Mouse (Mus musculus): ENCODE data around the gene Cpsf2. TPM values are rescaled to one million over a fixed set of nuclear protein-coding genes. Genes with fewer than 3 reads are reported as not detected.

Gene Cpsf2
- total and polyA plus RNA-seq, 3 experiments = 3.7 to 13.3 (median 12.3) TPM

GRCm38 (mm10) chr12:101985110-101985509 lies 9.3 kb downstream of the Cpsf2 start:
- H3K9ac ChIP-seq (ENCODE audit: low read depth, low read length) = no peak overlapping the region
- H3K79me2 ChIP-seq (replicated peaks; ENCODE audit: control insufficient read depth, insufficient read depth, low read length) = peaks cover 1% of the 10 kb centered on the region
- no peak for DNase-seq
- H3K4me3 ChIP-seq = no peak overlapping the region
- no peaks in the 10 kb centered on the region for H3K36me3 ChIP-seq (ENCODE audit: control insufficient read depth, insufficient read depth, low read length)
- H3K4me1 ChIP-seq (ENCODE audit: control insufficient read depth, insufficient read depth, low read length) = peaks cover under 1% of the 10 kb centered on the region; the same call in 1 of the 2 replicates
- no peak overlapping the region for H3K27ac ChIP-seq
- WGBS = 31% methylated on average over 3 of the region's 3 CpGs
- TF ChIP-seq POLR2A (IDR thresholded peaks at IDR 0.05; ENCODE audit: insufficient read depth, low read depth, low read length) (no peak), CTCF (IDR thresholded peaks at IDR 0.05) (peak; percentile 68)
- no peaks in the 10 kb centered on the region for H3K27me3 ChIP-seq (ENCODE audit: control insufficient read depth, insufficient read depth, low read length)
- intact Hi-C loops (cut with DNase I) = loop anchor here (2.0 to 5.0 kb wide), 3 partner anchors 197 to 477 kb away; no protein-coding TSS in a partner anchor

DNA sequence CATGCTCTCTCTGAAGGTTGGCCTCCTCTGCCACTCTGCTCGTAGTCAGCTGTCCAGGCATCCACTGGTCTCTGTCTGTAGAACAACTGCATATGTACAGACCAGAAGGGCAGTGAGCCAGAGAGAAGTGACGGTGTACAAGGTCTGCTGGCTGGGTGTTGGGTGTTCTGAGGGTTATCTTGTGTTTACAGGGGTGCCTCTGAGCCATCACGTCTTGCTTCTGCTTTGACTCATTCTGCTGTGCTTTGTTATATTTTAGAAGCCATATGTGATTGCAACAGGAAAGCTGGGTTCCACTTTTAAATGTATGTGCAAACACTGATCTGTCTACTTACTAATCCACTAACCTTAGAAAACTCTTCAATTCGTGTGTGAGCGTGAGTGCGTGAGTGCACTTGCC lies 11.9 kb downstream of the Cpsf2 start:
- no peak overlapping the region for H3K9ac ChIP-seq (ENCODE audit: low read depth, low read length)
- H3K36me3 ChIP-seq (ENCODE audit: control insufficient read depth, insufficient read depth, low read length) = peaks cover 4% of the 10 kb centered on the region; the same call in 1 of the 2 replicates
- DNase-seq = no peak
- H3K4me1 ChIP-seq (ENCODE audit: control insufficient read depth, insufficient read depth, low read length) = no peaks in the 10 kb centered on the region
- no peaks in the 10 kb centered on the region for H3K79me2 ChIP-seq (replicated peaks; ENCODE audit: control insufficient read depth, insufficient read depth, low read length)
- no peak overlapping the region for H3K27ac ChIP-seq
- no peaks in the 10 kb centered on the region for H3K27me3 ChIP-seq (ENCODE audit: control insufficient read depth, insufficient read depth, low read length)
- H3K4me3 ChIP-seq = no peak overlapping the region
- TF ChIP-seq CTCF (IDR thresholded peaks at IDR 0.05) (no peak), POLR2A (IDR thresholded peaks at IDR 0.05; ENCODE audit: insufficient read depth, low read depth, low read length) (no peak)
- WGBS = 83% methylated on average over 6 of the region's 6 CpGs
- intact Hi-C loops (cut with DNase I) = loop anchor here (5.0 kb wide), 2 partner anchors 195 to 475 kb away; no protein-coding TSS in a partner anchor

DNA sequence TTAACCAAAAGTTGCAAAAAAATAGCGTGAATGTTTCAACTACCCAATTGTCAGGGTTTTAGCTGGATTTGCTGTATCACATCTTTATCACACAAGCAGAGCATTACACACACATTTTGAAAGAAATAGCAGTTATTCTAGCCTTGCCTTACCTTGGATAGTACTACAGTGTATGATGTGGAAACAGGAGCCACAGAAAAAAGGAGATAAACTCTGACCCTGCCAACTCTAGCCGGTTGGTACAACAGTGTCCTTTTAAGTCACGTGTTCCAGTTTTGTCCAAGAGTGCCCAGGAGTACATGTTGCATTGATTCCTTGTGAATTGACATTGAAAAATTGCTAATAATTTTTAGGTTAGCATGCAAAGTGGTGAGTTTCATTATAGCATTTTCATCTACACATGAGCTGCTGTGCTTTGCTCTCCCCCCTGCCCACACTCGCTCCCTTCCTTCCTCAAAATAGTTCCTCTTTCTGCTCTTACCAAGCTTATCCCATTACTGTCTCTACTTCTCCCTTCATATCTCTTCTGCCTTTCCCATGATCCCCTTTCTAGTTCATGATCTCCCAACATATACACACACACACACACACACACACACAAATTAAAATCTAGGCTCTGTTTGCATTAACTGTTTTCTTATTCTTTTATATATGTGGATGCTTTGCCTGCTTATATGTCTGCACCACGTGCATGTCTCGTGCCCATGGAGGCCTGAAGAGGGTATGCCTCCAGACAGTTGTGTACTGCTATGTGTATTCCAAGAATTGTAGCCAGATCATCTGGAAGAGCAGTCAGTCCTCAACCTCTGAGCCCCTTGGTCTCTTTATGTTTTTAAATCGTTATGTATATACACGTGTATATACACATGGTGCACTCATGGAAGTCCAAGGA lies 19.0 kb downstream of the Cpsf2 start:
- Histone ChIP-seq H3K27me3 (ENCODE audit: control insufficient read depth, insufficient read depth, low read length) (no peaks in the 10 kb centered on the region), H3K4me1 (ENCODE audit: control insufficient read depth, insufficient read depth, low read length) (no peaks in the 10 kb centered on the region), H3K79me2 (replicated peaks; ENCODE audit: control insufficient read depth, insufficient read depth, low read length) (no peaks in the 10 kb centered on the region), H3K4me3 (no peak overlapping the region), H3K9ac (ENCODE audit: low read depth, low read length) (no peak overlapping the region), H3K27ac (no peak overlapping the region), H3K36me3 (ENCODE audit: control insufficient read depth, insufficient read depth, low read length) (peaks cover 4% of the 10 kb centered on the region; the same call in 1 of the 2 replicates)
- TF ChIP-seq EP300 (IDR thresholded peaks at IDR 0.05; ENCODE audit: insufficient read depth, low read depth, low read length) (no peak), CTCF (IDR thresholded peaks at IDR 0.05) (no peak), POLR2A (IDR thresholded peaks at IDR 0.05; ENCODE audit: insufficient read depth, low read depth, low read length) (no peak)
- WGBS = 89% methylated on average over 8 of the region's 8 CpGs
- intact Hi-C loops (cut with DNase I) = no loop called here
- DNase-seq = no peak

GRCm38 (mm10) chr12:101998929-101999328 lies 23.1 kb downstream of the Cpsf2 start:
- TF ChIP-seq EP300 (IDR thresholded peaks at IDR 0.05; ENCODE audit: insufficient read depth, low read depth, low read length) (no peak), CTCF (IDR thresholded peaks at IDR 0.05) (no peak), POLR2A (IDR thresholded peaks at IDR 0.05; ENCODE audit: insufficient read depth, low read depth, low read length) (no peak)
- Histone ChIP-seq H3K27ac (no peak overlapping the region), H3K4me1 (ENCODE audit: control insufficient read depth, insufficient read depth, low read length) (no peaks in the 10 kb centered on the region), H3K4me3 (no peak overlapping the region), H3K36me3 (ENCODE audit: control insufficient read depth, insufficient read depth, low read length) (no peaks in the 10 kb centered on the region; the same call in 1 of the 2 replicates), H3K27me3 (ENCODE audit: control insufficient read depth, insufficient read depth, low read length) (no peaks in the 10 kb centered on the region), H3K9ac (ENCODE audit: low read depth, low read length) (no peak overlapping the region), H3K79me2 (replicated peaks; ENCODE audit: control insufficient read depth, insufficient read depth, low read length) (no peaks in the 10 kb centered on the region)
- WGBS = 87% methylated on average over 5 of the region's 5 CpGs
- no peak for DNase-seq
- intact Hi-C loops (cut with DNase I) = no loop called here

DNA sequence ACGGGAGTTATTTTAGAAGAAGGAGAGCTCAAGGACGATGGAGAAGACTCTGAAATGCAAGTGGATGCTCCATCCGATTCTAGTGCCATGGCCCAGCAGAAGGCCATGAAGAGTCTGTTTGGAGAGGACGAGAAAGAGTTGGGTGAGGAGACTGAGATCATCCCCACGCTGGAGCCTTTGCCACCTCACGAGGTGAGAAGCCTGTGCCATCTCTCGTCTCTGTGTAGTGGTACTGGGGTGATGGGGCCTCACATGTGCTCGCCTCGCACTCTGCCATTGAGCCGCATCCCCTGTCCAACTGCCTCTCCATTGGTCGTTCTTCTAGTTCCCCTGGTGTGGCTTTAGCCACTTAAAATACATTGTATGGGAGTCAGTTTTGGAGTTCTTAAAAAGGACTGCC lies 25.0 kb downstream of the Cpsf2 start:
- TF ChIP-seq CTCF (IDR thresholded peaks at IDR 0.05) (no peak), POLR2A (IDR thresholded peaks at IDR 0.05; ENCODE audit: insufficient read depth, low read depth, low read length) (no peak), EP300 (IDR thresholded peaks at IDR 0.05; ENCODE audit: insufficient read depth, low read depth, low read length) (no peak)
- no peaks in the 10 kb centered on the region; the same call in 1 of the 2 replicates for H3K36me3 ChIP-seq (ENCODE audit: control insufficient read depth, insufficient read depth, low read length)
- 92% methylated on average over 11 of the region's 11 CpGs for WGBS
- no peaks in the 10 kb centered on the region for H3K27me3 ChIP-seq (ENCODE audit: control insufficient read depth, insufficient read depth, low read length)
- intact Hi-C loops (cut with DNase I) = loop anchor here (5.0 kb wide), 2 partner anchors 127 to 387 kb away; partner anchors contain the start of gene Slc24a4
- no peaks in the 10 kb centered on the region for H3K79me2 ChIP-seq (replicated peaks; ENCODE audit: control insufficient read depth, insufficient read depth, low read length)
- no peak overlapping the region for H3K4me3 ChIP-seq
- no peaks in the 10 kb centered on the region for H3K4me1 ChIP-seq (ENCODE audit: control insufficient read depth, insufficient read depth, low read length)
- DNase-seq = no peak
- H3K9ac ChIP-seq (ENCODE audit: low read depth, low read length) = no peak overlapping the region
- no peak overlapping the region for H3K27ac ChIP-seq

Data from heart, adult 2 months (tissue).